Mouse (Mus musculus): ENCODE measurements around the gene Lgals3bp.
A peak's percentile ranks its signal among the peaks of the same experiment; 100 is the strongest.
"Not testable (repeated sequence)": the region's sequence is repeated elsewhere in the genome, so short reads cannot be mapped to it uniquely, and the experiment has no call there.

The Lgals3bp gene

GRCm38 (mm10) chr11:118401195-118401594 lies 697 bp downstream of the Lgals3bp start:
- no peak for DNase-seq (ENCODE audit: low read depth, low spot score)

- no peak for DNase-seq (ENCODE audit: low read depth, low spot score)
Measured at GRCm38 (mm10) chr11:118400566-118400936, 1.3 kb downstream of the Lgals3bp start.

- no peak for DNase-seq (ENCODE audit: low read depth, low spot score)
Measured at GRCm38 (mm10) chr11:118399891-118400565, 1.9 kb downstream of the Lgals3bp start.

- no peak for DNase-seq (ENCODE audit: low read depth, low spot score)
Measured at GRCm38 (mm10) chr11:118397806-118398530, 3.9 kb downstream of the Lgals3bp start.

GRCm38 (mm10) chr11:118394538-118394937 lies 7.4 kb downstream of the Lgals3bp start:
- no peak for DNase-seq (ENCODE audit: low read depth, low spot score)

GRCm38 (mm10) chr11:118393991-118394390 lies 7.9 kb downstream of the Lgals3bp start:
- no peak for DNase-seq (ENCODE audit: low read depth, low spot score)

- DNase-seq (ENCODE audit: low read depth, low spot score) = not testable (repeated sequence)
Measured at GRCm38 (mm10) chr11:118387816-118388215, 14.1 kb downstream of the Lgals3bp start.

GRCm38 (mm10) chr11:118379251-118380009 lies 22.5 kb downstream of the Lgals3bp start:
- DNase-seq (ENCODE audit: low read depth, low spot score) = peak; percentile 72

- no peak for DNase-seq (ENCODE audit: low read depth, low spot score)
Measured at GRCm38 (mm10) chr11:118378656-118379055, 23.2 kb downstream of the Lgals3bp start.

- DNase-seq (ENCODE audit: low read depth, low spot score) = not testable (repeated sequence)
Measured at GRCm38 (mm10) chr11:118376323-118376722, 25.6 kb downstream of the Lgals3bp start.

GRCm38 (mm10) chr11:118375881-118376280 lies 26.0 kb downstream of the Lgals3bp start:
- DNase-seq (ENCODE audit: low read depth, low spot score) = no peak

- no peak for DNase-seq (ENCODE audit: low read depth, low spot score)
Measured at GRCm38 (mm10) chr11:118375461-118375860, 26.4 kb downstream of the Lgals3bp start.

- DNase-seq (ENCODE audit: low read depth, low spot score) = no peak
Measured at GRCm38 (mm10) chr11:118375006-118375405, 26.9 kb downstream of the Lgals3bp start.

GRCm38 (mm10) chr11:118374506-118374905 lies 27.4 kb downstream of the Lgals3bp start:
- DNase-seq (ENCODE audit: low read depth, low spot score) = no peak

GRCm38 (mm10) chr11:118372641-118373040 lies 29.3 kb downstream of the Lgals3bp start:
- DNase-seq (ENCODE audit: low read depth, low spot score) = no peak

GRCm38 (mm10) chr11:118371876-118372275 lies 30.0 kb downstream of the Lgals3bp start:
- no peak for DNase-seq (ENCODE audit: low read depth, low spot score)

- DNase-seq (ENCODE audit: low read depth, low spot score) = no peak
Measured at GRCm38 (mm10) chr11:118369657-118370056, 32.2 kb downstream of the Lgals3bp start.

- no peak for DNase-seq (ENCODE audit: low read depth, low spot score)
Measured at GRCm38 (mm10) chr11:118369251-118369650, 32.6 kb downstream of the Lgals3bp start.

- no peak for DNase-seq (ENCODE audit: low read depth, low spot score)
Measured at GRCm38 (mm10) chr11:118368330-118368729, 33.6 kb downstream of the Lgals3bp start.

GRCm38 (mm10) chr11:118366559-118366958 lies 35.3 kb downstream of the Lgals3bp start:
- DNase-seq (ENCODE audit: low read depth, low spot score) = no peak

- DNase-seq (ENCODE audit: low read depth, low spot score) = no peak
Measured at GRCm38 (mm10) chr11:118366108-118366507, 35.8 kb downstream of the Lgals3bp start.

GRCm38 (mm10) chr11:118365171-118365570 lies 36.7 kb downstream of the Lgals3bp start:
- DNase-seq (ENCODE audit: low read depth, low spot score) = peak; percentile 80
